Mouse (Mus musculus): ENCODE data around the gene Lrp5. TPM values are rescaled to one million over a fixed set of nuclear protein-coding genes. Genes with fewer than 3 reads are reported as not detected.

Lrp5 gene
- total and polyA plus RNA-seq, 3 experiments, result 16.1 to 31.9 TPM; not detected in 1

DNA sequence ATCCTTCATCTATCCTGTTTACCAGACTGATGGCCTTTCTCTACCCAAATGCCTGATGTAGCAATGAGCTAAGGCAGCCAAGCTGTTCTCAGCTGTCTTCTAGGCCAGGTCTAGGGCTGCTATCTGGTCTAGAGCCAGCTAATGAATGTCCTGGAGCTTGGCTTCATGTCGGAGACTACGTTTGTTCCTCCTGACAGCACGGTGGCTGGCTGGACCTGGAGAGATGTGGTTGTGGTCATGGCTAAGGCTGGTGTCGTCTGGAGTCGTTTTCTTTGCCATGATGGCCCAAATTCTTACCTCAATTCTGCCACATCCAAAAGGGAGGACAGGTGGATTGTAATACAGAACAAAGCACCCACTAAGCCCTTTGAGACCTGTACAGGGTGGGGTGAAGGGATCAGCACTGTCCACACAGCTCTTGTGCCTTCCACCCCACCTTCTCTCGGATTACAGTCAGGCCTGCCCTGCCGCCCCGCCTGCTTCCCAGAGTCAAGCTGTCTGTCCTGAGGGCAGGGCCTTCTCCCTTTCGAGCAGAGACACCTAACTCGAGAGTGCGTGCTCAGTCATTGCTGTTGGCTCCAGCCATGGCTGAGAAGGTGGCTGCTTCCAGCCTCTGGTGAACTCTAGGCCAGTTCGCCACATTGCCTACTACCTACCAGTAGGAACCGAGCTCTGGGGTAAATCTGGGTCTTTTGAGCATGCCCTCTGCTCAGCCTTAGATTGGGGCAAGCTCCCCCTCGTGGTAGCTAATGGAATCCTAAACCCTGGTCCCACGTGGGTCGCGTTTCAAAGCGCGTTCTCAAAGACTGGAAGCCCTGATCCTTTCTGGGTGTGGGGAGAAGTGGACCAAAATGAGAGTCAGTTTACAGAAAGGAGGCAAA is 32.4 kb upstream of the Lrp5 start:
- Histone ChIP-seq H3K27me3 (ENCODE audit: control insufficient read depth in 1 of 2, insufficient read depth in 2 of 2, low read length in 2 of 2) (no peaks in the 10 kb centered on the region), H3K4me1 (ENCODE audit: control insufficient read depth in 1 of 2, insufficient read depth in 2 of 2, low read length in 2 of 2) (no peaks in the 10 kb centered on the region), H3K9me3 (replicated peaks; ENCODE audit: insufficient read depth, low read length) (no peaks in the 10 kb centered on the region), H3K27ac (ENCODE audit: control insufficient read depth, low read depth, low read length) (no peak overlapping the region), H3K9ac (ENCODE audit: control insufficient read depth, low read depth, low read length, poor library complexity, severe bottlenecking) (peak overlapping the region; percentile 76), H3K36me3 (ENCODE audit: control insufficient read depth in 1 of 2, insufficient read depth in 2 of 2, low read length in 2 of 2) (no peaks in the 10 kb centered on the region), H3K79me2 (ENCODE audit: control insufficient read depth, insufficient read depth, low read length, poor library complexity) (no peaks in the 10 kb centered on the region; the same call in 1 of the 2 replicates), H3K4me3 (ENCODE audit: control insufficient read depth in 1 of 2, insufficient read depth in 1 of 2, low read depth in 2 of 2, low read length in 2 of 2) (peak overlapping the region; percentile 59 to 72)
- TF ChIP-seq MYB (IDR thresholded peaks at IDR 0.05; ENCODE audit: low read depth, low read length) (no peak), MXI1 (IDR thresholded peaks at IDR 0.05; ENCODE audit: low read depth, low read length) (peak; percentile 90), USF1 (IDR thresholded peaks at IDR 0.05; ENCODE audit: low read depth, low read length) (peak; percentile 64), NRF1 (IDR thresholded peaks at IDR 0.05; ENCODE audit: insufficient read depth, low read depth, low read length, poor library complexity, severe bottlenecking) (peak; percentile 44; the same call in 1 of the 2 replicates), SMC3 (IDR thresholded peaks at IDR 0.05; ENCODE audit: low read depth, low read length) (peak; percentile 72), SIN3A (IDR thresholded peaks at IDR 0.05; ENCODE audit: low read length) (peak; percentile 47), MAX (IDR thresholded peaks at IDR 0.05; ENCODE audit: low read length) (peak; percentile 84), MYC (IDR thresholded peaks at IDR 0.05; ENCODE audit: low read depth, low read length) (peak; percentile 94), POLR2AphosphoS2 (IDR thresholded peaks at IDR 0.05; ENCODE audit: low read length) (no peak; the same call in 1 of the 2 replicates), RAD21 (IDR thresholded peaks at IDR 0.05; ENCODE audit: low read depth, low read length) (peak; percentile 29), CTCF (IDR thresholded peaks at IDR 0.05 in 2 of 3, conservative IDR thresholded peaks at IDR 0.05 in 1 of 3; ENCODE audit: control insufficient read depth in 1 of 3, insufficient read depth in 1 of 3, low read depth in 2 of 3, low read length in 3 of 3, poor library complexity in 1 of 3, severe bottlenecking in 1 of 3) (peak; percentile 51 to 76 (median 71)), POLR2A (IDR thresholded peaks at IDR 0.05; ENCODE audit: control insufficient read depth in 1 of 2, insufficient read depth in 1 of 2, low read depth in 1 of 2, low read length in 2 of 2, poor library complexity in 1 of 2) (peak in 1 of 2 experiments; percentile 40; a peak in 1 of 4 replicates), ETS1 (IDR thresholded peaks at IDR 0.05; ENCODE audit: low read depth, low read length) (no peak)
- peak; percentile 87 for DNase-seq (ENCODE audit: low read depth, low spot score)

DNA sequence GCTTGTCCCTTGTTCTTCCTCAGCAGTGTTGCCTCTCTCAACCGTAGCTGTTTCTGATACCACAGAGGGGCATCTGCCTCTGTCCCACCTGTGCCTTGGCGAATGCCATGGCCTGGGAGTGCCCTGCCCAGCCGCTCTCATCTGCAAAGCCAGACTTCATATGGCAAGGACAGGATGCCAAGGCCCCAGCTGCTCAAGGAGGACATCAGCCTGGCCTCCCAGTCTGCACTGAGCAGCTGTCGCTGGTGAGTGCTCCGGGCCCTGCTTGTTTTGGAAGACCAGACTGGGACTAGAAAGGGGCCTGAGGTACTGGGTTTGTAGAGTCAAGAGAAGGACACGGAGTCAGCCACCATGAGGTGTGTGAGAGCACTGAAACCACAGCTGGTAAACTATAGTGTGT is 28.0 kb upstream of the Lrp5 start:
- no peak overlapping the region for H3K27ac ChIP-seq (ENCODE audit: control insufficient read depth, low read depth, low read length)
- H3K36me3 ChIP-seq (ENCODE audit: control insufficient read depth in 1 of 2, insufficient read depth in 2 of 2, low read length in 2 of 2), result peaks cover 0 to under 1% of the 10 kb centered on the region in 2 experiments; a peak in 1 of 4 replicates
- DNase-seq (ENCODE audit: low read depth, low spot score), result no peak
- H3K9me3 ChIP-seq (replicated peaks; ENCODE audit: insufficient read depth, low read length), result no peaks in the 10 kb centered on the region
- peaks cover 0 to 2% of the 10 kb centered on the region in 2 experiments; a peak in 2 of 4 replicates for H3K4me1 ChIP-seq (ENCODE audit: control insufficient read depth in 1 of 2, insufficient read depth in 2 of 2, low read length in 2 of 2)
- TF ChIP-seq HCFC1 (IDR thresholded peaks at IDR 0.05; ENCODE audit: low read depth, low read length) (no peak), MAX (IDR thresholded peaks at IDR 0.05; ENCODE audit: low read length) (no peak), RCOR1 (IDR thresholded peaks at IDR 0.05; ENCODE audit: low read depth, low read length) (no peak), RAD21 (IDR thresholded peaks at IDR 0.05; ENCODE audit: low read depth, low read length) (no peak), CHD1 (IDR thresholded peaks at IDR 0.05; ENCODE audit: low read depth, low read length) (no peak), MXI1 (IDR thresholded peaks at IDR 0.05; ENCODE audit: low read depth, low read length) (no peak), SIN3A (IDR thresholded peaks at IDR 0.05; ENCODE audit: low read length) (no peak), TCF12 (IDR thresholded peaks at IDR 0.05; ENCODE audit: low read depth, low read length) (no peak), BHLHE40 (IDR thresholded peaks at IDR 0.05; ENCODE audit: borderline replicate concordance, low read depth, low read length) (no peak), POLR2A (IDR thresholded peaks at IDR 0.05; ENCODE audit: control insufficient read depth in 1 of 2, insufficient read depth in 1 of 2, low read depth in 1 of 2, low read length in 2 of 2, poor library complexity in 1 of 2) (no peak), GABPA (IDR thresholded peaks at IDR 0.05; ENCODE audit: low read depth, low read length) (no peak), ZNF384 (IDR thresholded peaks at IDR 0.05; ENCODE audit: low read depth, low read length) (no peak), ELF1 (IDR thresholded peaks at IDR 0.05; ENCODE audit: low read depth, low read length) (no peak), CHD2 (IDR thresholded peaks at IDR 0.05; ENCODE audit: low read length) (no peak), POLR2AphosphoS5 (IDR thresholded peaks at IDR 0.05; ENCODE audit: borderline replicate concordance, low read depth, low read length) (no peak), ZC3H11A (IDR thresholded peaks at IDR 0.05; ENCODE audit: low read depth, low read length) (no peak), USF1 (IDR thresholded peaks at IDR 0.05; ENCODE audit: low read depth, low read length) (no peak), TAL1 (IDR thresholded peaks at IDR 0.05; ENCODE audit: low read length) (no peak), MYB (IDR thresholded peaks at IDR 0.05; ENCODE audit: low read depth, low read length) (no peak), USF2 (IDR thresholded peaks at IDR 0.05; ENCODE audit: borderline replicate concordance in 1 of 2, insufficient read depth in 1 of 2, low read depth in 1 of 2, low read length in 2 of 2) (no peak)
- H3K9ac ChIP-seq (ENCODE audit: control insufficient read depth, low read depth, low read length, poor library complexity, severe bottlenecking), result no peak overlapping the region
- no peak overlapping the region for H3K4me3 ChIP-seq (ENCODE audit: control insufficient read depth in 1 of 2, insufficient read depth in 1 of 2, low read depth in 2 of 2, low read length in 2 of 2)
- peaks cover 6% of the 10 kb centered on the region for H3K79me2 ChIP-seq (ENCODE audit: control insufficient read depth, insufficient read depth, low read length, poor library complexity)
- H3K27me3 ChIP-seq (ENCODE audit: control insufficient read depth in 1 of 2, insufficient read depth in 2 of 2, low read length in 2 of 2), result no peaks in the 10 kb centered on the region

Data from MEL (cell line).